Mouse (Mus musculus) heart, postnatal 4 days (tissue): ENCODE measurements around the gene Tspan9. TPM values are rescaled to one million over a fixed set of nuclear protein-coding genes. Genes with fewer than 3 reads are reported as not detected.

Source experiments
- DNase-seq: peaks from one replicate; pipeline ENCODE4 v3.0.0; 2021
- total RNA-seq, 2 experiments: library from RNA; stranded (reverse); gene quantifications; 2 replicates each; pipeline ENCODE4 v1.2.3; 2021

The Tspan9 gene
- total RNA-seq, 2 experiments from 2014 or later = 216 TPM

DNA sequence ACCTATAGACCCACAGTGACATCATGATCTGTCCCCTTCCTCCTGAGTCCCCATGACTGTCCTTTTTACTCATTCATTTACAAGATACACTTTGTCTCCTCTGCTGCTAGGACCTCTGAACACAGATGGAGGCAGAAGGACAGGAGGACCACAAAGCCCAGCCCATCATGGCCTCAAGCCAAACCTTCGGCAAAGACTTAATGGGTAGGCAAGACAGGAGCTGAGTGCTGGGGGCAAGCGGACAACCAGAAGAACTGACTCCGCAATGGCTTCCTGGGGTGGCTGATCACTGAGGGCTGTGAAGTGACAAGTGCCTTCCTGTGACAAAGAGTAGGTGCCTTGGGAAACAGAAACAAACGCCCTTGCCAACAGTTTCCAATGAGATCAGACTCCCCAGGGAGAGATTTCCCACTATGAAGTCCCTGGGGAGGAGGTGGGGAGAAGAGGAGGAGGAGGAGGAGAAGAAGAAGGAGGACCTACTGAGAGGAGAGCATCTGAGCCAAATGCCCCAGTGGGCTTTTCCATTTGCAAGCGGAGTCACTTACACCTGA, 67.9 kb downstream of the Tspan9 start:
- DNase-seq = peak; percentile 50

GRCm38 (mm10) chr6:128070921-128071558, 72.4 kb downstream of the Tspan9 start:
- no peak for DNase-seq

DNA sequence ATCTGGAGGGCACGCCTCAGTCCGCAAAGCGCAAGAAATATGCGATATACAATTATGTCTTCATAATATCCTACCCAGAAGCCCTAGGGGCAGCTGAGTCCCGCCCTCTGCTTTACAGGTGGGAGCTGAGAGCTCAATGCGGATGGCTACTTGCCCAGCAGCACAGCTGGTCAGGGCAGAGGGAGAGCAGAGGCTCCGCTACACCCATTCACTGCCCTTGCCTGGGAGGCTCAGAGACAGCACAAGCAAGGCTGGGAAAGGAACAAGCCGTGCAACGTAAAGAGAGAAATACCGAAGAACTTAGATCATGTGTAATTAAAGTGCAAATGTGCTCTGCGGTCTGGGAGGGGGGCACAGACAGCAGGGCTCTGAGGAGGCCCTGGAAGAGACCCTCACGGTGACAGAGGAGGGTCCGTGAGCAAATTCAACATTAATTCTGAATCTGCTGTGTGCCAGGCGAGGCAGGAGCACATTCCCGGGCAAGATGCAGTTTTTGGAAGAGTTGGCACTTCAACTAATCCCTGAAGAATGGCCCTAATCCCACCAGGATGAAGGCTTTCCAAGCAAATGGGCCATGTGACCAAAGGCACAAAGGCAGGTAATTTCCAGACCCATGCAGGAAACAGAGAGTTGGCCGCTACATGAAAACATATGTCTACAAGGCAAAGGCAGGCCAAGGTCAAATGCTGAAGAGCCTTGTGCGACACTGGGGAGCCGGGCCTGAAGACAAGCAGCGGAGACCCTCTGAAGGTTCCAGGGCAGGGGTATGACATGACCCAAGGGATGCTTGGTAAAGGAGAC, 73.1 kb downstream of the Tspan9 start:
- DNase-seq = no peak

DNA sequence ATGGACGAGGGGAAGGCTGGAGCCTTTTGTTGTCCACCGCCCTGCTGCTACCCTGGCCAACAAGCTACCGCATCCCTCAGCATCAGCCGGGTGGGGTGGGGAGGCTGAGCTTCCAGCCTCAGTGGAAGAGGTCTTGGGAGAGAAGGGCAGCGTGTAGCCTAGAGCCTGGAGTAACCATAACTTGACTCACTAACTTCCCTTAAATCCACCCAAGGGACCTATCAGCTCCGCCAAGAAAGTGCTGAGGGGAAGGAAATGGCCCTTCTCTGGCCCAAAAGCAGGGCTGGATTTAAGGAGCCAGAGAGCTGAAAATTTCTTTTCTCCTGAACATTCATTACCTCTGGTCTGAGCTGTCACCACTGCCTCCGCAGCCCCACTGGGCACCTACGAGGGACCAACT, 75.2 kb downstream of the Tspan9 start:
- DNase-seq = no peak

- peak; percentile 58 for DNase-seq
These were observed 77.4 kb downstream of the Tspan9 start for GRCm38 (mm10) chr6:128065982-128066381.

DNA sequence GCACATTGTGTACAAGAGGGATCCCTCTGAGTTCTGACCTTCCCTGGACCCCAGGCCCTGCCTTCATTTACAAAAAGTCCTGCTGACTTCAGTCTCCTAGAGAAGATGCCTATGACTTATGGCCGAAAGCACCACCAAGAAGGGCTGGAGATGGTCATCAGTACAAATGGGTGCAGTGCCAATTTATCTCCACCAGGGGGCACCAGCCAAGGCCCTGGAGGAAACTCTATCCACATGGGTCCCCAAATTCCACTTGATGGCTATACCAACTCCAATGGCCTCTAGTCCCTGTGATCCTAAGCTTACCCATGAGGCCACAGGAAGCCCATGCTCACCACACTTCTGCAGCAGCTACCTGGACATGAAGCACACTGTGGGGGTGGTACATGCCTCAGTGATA, 79.9 kb downstream of the Tspan9 start:
- peak; percentile 60 for DNase-seq

GRCm38 (mm10) chr6:128062784-128063183, 80.6 kb downstream of the Tspan9 start:
- DNase-seq = no peak

DNA sequence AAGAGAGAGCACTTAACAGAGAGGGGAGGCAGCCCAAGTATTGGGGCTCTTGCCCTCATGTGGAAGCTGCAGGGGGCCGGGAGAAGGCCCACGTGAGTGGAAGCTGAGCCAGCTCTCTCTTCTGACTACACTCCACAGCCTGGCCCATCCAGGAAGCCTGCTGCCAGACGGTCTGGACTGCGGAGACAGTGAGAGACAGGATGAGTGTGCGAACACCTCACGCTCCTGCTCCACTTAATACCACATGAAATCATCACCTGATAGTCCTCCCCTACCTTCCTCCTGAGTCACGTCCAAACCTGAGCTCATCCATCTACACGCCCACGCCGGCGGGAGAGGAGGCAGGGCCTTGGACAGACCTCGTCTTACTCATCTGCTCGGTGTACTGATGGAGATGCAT, 81.2 kb downstream of the Tspan9 start:
- DNase-seq = no peak

DNA sequence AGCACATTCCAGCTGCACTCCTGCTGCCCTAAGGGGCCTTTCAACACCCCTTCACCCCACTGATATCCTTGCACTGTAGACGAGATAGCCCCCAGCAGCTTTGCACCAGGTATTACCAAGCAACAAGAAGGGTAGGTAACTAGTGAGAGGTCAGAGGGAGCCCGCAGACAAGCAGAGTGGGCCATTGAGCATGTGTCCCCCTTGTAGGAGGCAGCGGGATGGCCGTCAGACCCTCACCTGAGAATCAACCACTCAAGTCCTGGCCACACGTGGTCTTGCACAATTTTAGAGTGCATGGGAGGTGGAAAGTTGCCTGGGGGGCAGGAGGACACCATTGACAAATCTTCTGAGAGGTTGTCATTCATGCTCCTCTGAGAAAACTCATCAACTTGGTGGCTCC, 82.1 kb downstream of the Tspan9 start:
- DNase-seq = no peak

DNA sequence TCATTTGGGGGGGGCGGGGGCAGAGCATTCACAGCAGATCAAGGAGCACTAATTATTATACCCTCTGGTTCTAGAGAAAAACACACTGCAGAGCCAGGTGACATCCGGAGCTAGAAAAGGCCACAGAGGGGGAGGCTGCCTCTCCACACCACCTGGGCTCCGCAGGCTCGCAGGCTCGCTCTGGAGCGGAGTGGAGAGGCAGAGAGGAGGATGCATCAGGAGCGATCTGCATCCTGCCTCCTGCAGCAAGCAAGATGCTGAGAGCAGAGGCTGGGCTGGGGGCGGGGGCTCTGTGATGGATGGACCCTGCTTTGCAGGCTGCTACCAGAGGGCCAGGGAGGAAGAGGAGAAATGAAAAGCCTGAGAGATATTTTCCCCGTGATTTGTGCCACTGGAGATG, 84.8 kb downstream of the Tspan9 start:
- DNase-seq = no peak

GRCm38 (mm10) chr6:128058157-128058556, 85.2 kb downstream of the Tspan9 start:
- DNase-seq = no peak

DNA sequence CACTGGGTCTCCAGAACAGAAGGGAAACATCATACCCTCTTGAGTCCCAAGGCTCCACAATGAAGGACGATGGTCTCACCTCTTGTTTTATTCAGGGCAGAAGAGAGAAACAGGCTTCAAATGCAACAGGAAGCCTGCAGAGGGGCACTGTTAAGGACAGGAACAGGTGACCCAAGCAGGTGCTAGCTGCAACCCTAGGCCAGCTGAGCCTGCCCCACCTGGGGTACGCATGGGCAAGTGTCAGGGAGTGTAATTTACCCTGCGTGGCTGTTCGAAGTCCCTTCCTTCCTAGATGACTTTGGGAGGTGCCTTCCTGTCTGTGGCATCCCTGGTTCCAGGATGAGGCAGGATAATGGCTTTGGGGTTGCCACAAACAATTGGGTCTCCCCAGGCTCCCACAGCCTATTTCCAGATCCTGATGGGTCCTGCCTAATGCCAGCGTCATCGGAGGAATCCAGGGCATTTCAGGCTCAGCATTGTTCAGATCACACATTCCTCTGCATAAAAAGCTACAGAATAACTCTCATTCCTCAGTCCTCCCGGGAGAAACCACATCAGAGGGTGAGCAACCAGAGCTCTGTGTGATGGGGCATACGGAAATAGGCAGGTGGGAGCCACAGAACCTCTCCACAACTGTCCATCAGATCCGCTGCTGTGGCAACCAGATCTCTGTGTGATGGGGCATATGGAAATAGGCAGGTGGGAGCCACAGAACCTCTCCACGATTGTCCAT, 90.2 kb downstream of the Tspan9 start:
- no peak for DNase-seq

DNA sequence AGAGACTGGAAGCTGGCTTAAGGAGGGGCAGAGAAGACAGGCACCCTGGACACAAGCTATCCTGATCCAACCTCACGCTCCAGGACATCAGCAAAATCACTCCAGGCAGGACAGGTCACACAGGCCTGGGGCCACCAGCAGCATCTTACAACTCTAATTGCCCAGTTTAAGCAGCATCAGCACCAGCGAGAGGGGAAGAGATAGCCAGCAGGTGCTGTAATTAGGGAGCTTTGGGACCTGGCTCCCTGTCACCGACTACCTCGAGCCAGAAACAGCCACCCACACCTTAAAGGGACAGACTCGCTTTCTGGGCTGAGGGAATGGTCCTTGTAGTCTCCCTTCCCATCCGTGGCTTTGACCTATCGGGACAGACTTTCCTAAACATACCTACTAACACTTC, 95.7 kb downstream of the Tspan9 start:
- DNase-seq = no peak

DNA sequence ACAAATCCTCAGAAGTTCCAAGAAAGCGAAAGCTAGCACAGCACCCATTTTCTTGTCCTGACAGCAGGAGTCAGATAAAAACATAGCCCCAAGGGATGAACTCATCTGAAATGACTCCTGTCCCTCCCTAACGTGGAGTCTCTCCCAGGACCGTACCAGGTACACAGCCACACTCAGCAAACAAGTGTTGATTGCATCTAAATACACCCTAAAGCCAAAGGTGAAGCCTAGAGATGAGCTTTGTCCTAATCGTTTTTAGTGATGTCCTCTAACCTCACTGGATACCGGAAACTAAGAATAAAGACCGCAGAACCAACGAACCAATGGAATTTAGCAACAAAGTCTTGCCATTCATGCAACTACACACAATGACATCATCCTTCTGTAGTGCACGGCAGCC, 96.2 kb downstream of the Tspan9 start:
- DNase-seq = no peak

- DNase-seq = peak; percentile 74
These were observed 96.6 kb downstream of the Tspan9 start for GRCm38 (mm10) chr6:128046799-128047198.

DNA sequence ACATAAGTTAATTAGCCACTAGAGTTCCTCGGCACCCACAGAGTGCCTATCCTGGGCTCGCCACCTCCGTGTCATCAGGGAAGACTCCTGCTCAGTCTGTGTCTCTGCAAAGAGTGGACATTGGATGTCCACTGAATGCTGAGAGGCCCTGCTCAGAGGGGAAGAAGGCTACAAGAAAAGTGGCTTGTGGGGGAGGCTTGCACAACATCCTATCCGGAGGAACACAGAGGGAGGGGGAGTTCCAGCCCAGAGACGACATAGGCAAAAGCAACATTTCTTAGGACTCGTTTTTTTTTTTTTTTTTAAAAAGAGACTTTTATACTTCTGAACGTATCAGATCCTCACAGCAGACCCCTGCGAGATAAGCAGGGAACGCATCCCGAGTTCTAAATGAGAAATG, 98.7 kb downstream of the Tspan9 start:
- no peak for DNase-seq

DNA sequence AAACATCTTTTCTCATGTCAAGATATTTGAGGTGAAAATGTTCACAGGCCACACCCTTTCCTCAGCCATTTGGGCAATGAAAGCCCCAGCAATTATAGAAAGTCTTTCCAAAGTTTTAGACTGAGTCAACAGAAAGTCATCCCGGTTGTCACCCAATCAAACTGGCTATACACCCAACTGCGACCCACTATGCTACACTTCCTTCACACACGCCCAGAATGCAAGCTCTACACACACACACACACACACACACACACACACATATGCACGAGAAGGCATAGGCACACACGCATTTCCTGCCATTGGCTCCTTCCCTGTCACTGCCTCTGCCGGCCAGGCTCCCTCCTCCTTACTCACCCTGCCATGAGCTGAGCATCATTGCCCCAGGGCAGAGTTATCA, 99.9 kb downstream of the Tspan9 start:
- no peak for DNase-seq

GRCm38 (mm10) chr6:128041836-128042235, 101.6 kb downstream of the Tspan9 start:
- DNase-seq = no peak

- DNase-seq = no peak
These were observed 104.2 kb downstream of the Tspan9 start for GRCm38 (mm10) chr6:128039077-128039766.

DNA sequence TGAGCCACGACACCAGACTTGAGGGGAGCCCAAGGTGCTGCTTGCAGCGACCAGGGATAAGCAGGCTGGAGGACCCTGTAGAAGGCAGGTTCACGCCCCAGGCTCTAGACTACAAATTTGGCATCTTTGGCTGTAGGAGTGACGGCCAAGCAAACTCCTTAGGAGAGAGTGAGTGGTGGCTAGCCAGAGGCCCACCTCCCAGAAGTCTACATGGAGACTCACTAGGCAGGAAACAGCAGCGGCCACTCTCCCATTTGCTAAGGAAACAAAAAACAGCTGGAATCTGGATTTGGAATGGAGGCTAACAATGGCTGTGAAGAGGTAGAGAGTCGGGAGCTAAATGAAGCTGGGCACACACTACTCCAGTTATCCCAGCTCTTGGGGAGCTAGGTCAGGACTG, 104.8 kb downstream of the Tspan9 start:
- DNase-seq = no peak

DNA sequence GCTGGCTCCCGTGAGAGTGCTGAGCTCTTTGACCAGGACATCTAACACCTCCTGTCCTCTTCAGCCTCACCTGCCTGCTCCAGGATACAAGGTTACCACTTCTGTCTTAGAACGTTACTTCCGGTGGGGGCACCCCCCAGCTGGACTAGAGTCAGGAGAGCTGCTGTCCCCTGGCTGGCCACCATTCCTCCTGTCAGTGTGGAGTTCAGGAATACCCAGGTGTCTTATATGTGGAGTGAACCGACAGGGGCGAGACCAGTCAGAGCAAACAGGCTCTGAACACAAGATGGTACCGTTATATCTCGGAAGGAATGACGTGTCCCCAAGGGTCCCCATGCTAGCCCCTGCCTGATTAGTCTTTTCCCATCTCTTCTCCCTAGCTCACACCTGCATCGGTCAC, 106.8 kb downstream of the Tspan9 start:
- no peak for DNase-seq

- no peak for DNase-seq
These were observed 107.5 kb downstream of the Tspan9 start for GRCm38 (mm10) chr6:128035930-128036309.
